Mouse (Mus musculus): ENCODE data around the gene Bclaf1. TPM values are rescaled to one million over a fixed set of nuclear protein-coding genes. Genes with fewer than 3 reads are reported as not detected.

Gene Bclaf1
- 27.0 and 29.6 TPM in 2 replicates for polyA plus RNA-seq (2012; rRNA removed)

DNA sequence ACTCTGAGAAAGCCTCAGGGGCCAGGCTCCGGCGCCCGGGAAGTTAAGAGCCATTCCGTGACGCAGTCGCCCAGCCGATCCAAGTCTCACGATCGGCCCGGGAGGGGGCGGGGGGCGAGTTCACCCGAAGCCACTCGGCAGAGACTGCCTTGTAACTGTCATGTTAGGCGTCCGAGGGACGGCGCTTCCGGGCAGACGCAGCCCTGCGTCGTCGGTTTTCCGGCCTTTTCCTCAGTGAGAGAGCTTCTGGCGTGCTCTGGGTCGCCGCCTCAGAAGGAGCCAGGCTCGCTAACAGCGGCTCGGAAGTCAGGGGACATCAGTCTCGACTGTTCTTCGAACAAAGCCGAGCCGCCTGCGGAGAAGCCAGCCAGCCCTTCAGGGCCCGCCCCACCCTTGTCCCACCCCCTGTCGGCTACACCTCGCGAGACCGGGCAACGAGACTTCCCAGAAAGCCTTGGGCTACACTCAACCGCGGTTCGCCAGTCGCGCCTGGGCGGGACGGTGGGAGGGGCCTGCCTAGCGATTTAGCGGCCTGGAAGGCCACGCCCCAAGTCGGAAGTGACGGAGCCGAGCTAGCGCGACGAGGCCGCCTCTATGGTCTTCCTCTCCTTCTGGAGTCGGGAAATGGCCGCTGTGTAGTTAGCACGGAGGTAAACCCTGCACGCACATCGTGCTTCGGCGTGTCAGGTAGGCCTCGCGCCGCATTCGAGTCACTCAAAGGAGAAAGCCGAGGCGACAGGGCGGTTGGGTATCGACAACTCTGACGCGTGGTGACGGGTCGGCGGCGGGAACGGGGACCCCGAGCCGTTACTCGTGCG lies at the start of gene Bclaf1:
TSS of gene Bclaf1 (plus strand) at position 552 of the 818 bp plus-strand sequence.

DNA sequence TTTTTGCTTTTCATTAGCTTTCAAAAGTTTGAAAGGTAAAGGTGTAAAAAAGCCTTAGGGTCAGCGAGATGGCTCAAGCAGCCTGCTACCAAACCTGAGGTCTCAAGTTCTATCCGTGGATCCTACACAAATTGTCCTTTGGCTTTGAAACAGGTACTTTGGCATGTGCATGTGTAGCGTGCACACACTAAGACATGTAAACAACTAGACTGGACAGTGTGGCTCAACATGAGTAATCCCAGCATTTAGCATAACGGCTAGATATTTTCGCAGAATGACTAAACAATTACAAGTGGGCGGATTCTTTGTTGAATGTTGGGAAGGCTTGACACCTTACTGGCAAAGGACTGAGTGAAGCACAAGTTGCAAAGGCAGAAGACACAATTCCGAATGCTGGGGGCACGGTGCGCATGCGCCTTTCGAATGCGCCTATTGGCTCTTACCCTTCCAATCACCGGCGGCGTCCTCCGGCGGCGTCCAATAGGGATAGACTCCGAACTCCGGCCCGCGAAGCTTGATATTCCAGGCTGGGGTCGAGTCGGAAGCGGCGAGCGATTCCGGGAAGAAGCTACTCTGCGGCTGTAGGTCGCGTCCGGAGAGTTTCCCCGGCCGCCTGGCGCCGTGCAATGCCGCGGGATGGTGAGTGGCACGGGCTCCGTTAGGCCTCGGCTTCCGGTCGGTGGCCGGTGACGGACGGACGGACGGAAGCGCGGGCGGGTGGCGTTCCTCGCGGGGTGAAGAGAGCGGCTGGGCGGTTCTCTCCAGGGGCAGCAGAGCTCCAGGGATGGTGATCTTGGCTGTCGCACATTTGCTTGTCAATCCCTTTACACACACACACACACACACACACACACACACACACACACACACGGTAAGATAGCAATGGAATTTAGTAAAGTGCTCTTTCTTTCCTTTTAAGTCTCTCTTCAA lies 35.3 kb downstream of the Bclaf1 start, which contains the start of gene Mtfr2:
TSS of gene Mtfr2 (plus strand) at position 486 of the 930 bp plus-strand sequence.

Other genes with a start within 250 kb of the Bclaf1 start
- gene Map7, start 164.0 kb upstream of the Bclaf1 start, polyA plus RNA-seq (2012; rRNA removed): 4.4 and 5.4 TPM in 2 replicates
- gene Mtfr2, start 35.3 kb downstream of the Bclaf1 start, polyA plus RNA-seq (2012; rRNA removed): 5.7 and 6.1 TPM in 2 replicates